Mouse (Mus musculus): ENCODE measurements around the gene Ncaph2.

The Ncaph2 gene

GRCm38 (mm10) chr15:89341678-89342077 lies 13.8 kb upstream of the Ncaph2 start:
- DNase-seq (ENCODE audit: low read depth, low spot score): no peak

GRCm38 (mm10) chr15:89343325-89343724 lies 12.2 kb upstream of the Ncaph2 start:
- no peak for DNase-seq (ENCODE audit: low read depth, low spot score)

- no peak for DNase-seq (ENCODE audit: low read depth, low spot score)
Observed at GRCm38 (mm10) chr15:89350447-89350846, 5.1 kb upstream of the Ncaph2 start.

- DNase-seq (ENCODE audit: low read depth, low spot score): no peak
Observed at GRCm38 (mm10) chr15:89351302-89351701, 4.2 kb upstream of the Ncaph2 start.

GRCm38 (mm10) chr15:89352054-89352453 lies 3.5 kb upstream of the Ncaph2 start:
- DNase-seq (ENCODE audit: low read depth, low spot score): no peak

GRCm38 (mm10) chr15:89352795-89353194 lies 2.7 kb upstream of the Ncaph2 start:
- DNase-seq (ENCODE audit: low read depth, low spot score): no peak

GRCm38 (mm10) chr15:89353837-89354236 lies 1.7 kb upstream of the Ncaph2 start:
- DNase-seq (ENCODE audit: low read depth, low spot score): no peak

GRCm38 (mm10) chr15:89354455-89354854 lies 1.1 kb upstream of the Ncaph2 start:
- DNase-seq (ENCODE audit: low read depth, low spot score): no peak

GRCm38 (mm10) chr15:89356372-89356771 lies 853 bp downstream of the Ncaph2 start:
- DNase-seq (ENCODE audit: low read depth, low spot score): peak; percentile 94

- DNase-seq (ENCODE audit: low read depth, low spot score): no peak
Observed at GRCm38 (mm10) chr15:89358784-89359183, 3.3 kb downstream of the Ncaph2 start.

- DNase-seq (ENCODE audit: low read depth, low spot score): no peak
Observed at GRCm38 (mm10) chr15:89363051-89363450, 7.5 kb downstream of the Ncaph2 start.

GRCm38 (mm10) chr15:89365141-89365551 lies 9.6 kb downstream of the Ncaph2 start:
- DNase-seq (ENCODE audit: low read depth, low spot score): no peak

GRCm38 (mm10) chr15:89372068-89372467 lies 16.5 kb downstream of the Ncaph2 start:
- DNase-seq (ENCODE audit: low read depth, low spot score): no peak

GRCm38 (mm10) chr15:89372536-89372935 lies 17.0 kb downstream of the Ncaph2 start:
- no peak for DNase-seq (ENCODE audit: low read depth, low spot score)

GRCm38 (mm10) chr15:89373027-89373761 lies 17.7 kb downstream of the Ncaph2 start:
- peak; percentile 83 for DNase-seq (ENCODE audit: low read depth, low spot score)

GRCm38 (mm10) chr15:89373762-89374248 lies 18.3 kb downstream of the Ncaph2 start, which contains the start of gene Sco2:
Gene Sco2, minus strand, starts transcription at chr15:89373846.
- peak; percentile 94 for DNase-seq (ENCODE audit: low read depth, low spot score)

- DNase-seq (ENCODE audit: low read depth, low spot score): no peak
Observed at GRCm38 (mm10) chr15:89374340-89374739, 18.8 kb downstream of the Ncaph2 start.

GRCm38 (mm10) chr15:89374801-89375534 lies 19.4 kb downstream of the Ncaph2 start:
- DNase-seq (ENCODE audit: low read depth, low spot score): no peak

- DNase-seq (ENCODE audit: low read depth, low spot score): no peak
Observed at GRCm38 (mm10) chr15:89376040-89376439, 20.5 kb downstream of the Ncaph2 start.

- no peak for DNase-seq (ENCODE audit: low read depth, low spot score)
Observed at GRCm38 (mm10) chr15:89376957-89377356, 21.4 kb downstream of the Ncaph2 start, which contains the start of gene Tymp. Gene Tymp, minus strand, starts transcription at chr15:89377039.

- no peak for DNase-seq (ENCODE audit: low read depth, low spot score)
Observed at GRCm38 (mm10) chr15:89377362-89377761, 21.8 kb downstream of the Ncaph2 start.

GRCm38 (mm10) chr15:89377938-89378828 lies 22.7 kb downstream of the Ncaph2 start:
- DNase-seq (ENCODE audit: low read depth, low spot score): no peak
